Mouse (Mus musculus): ENCODE data around the gene Ccdc157. TPM values are rescaled to one million over a fixed set of nuclear protein-coding genes. Genes with fewer than 3 reads are reported as not detected.

Ccdc157 gene
- polyA plus RNA-seq, 1 experiment from 2014 or later, result 7.3 TPM

- peak overlapping the region; percentile 92 for H3K27ac ChIP-seq
- ATAC-seq (ENCODE audit: low FRiP score) (peak; percentile 8; the same call in 1 of the 2 replicates), DNase-seq (ENCODE audit: low spot score) (no peak)
- H3K4me2 ChIP-seq (replicated peaks), result peak overlapping the region; percentile 81
- peak overlapping the region; percentile 73 for H3K9ac ChIP-seq
- H3K4me3 ChIP-seq (replicated peaks; ENCODE audit: low read length), result peak overlapping the region; percentile 70
- H3K27me3 ChIP-seq (ENCODE audit: control insufficient read depth, insufficient read depth, low read length), result no peaks in the 10 kb centered on the region
- no peaks in the 10 kb centered on the region for H3K9me3 ChIP-seq (ENCODE audit: control insufficient read depth, low read length)
- H3K4me1 ChIP-seq (replicated peaks; ENCODE audit: control insufficient read depth, insufficient read depth, low read length), result peaks cover 22% of the 10 kb centered on the region
- 9% methylated on average over 15 of the region's 15 CpGs for WGBS
- peaks cover 45% of the 10 kb centered on the region for H3K36me3 ChIP-seq (replicated peaks; ENCODE audit: control insufficient read depth, insufficient read depth)
These were observed 826 bp upstream of the Ccdc157 start for GRCm38 (mm10) chr11:4160758-4161480.

GRCm38 (mm10) chr11:4158676-4159075, 1.4 kb downstream of the Ccdc157 start:
- DNase-seq (ENCODE audit: low spot score), result no peak
- H3K27ac ChIP-seq, result no peak overlapping the region
- H3K9ac ChIP-seq, result no peak overlapping the region
- ATAC-seq (ENCODE audit: low FRiP score), result no peak
- peak overlapping the region; percentile 81; the same call in 1 of the 2 replicates for H3K4me2 ChIP-seq (replicated peaks)
- H3K36me3 ChIP-seq (replicated peaks; ENCODE audit: control insufficient read depth, insufficient read depth), result peaks cover 23% of the 10 kb centered on the region
- H3K4me3 ChIP-seq (replicated peaks; ENCODE audit: low read length), result no peak overlapping the region
- H3K4me1 ChIP-seq (replicated peaks; ENCODE audit: control insufficient read depth, insufficient read depth, low read length), result peaks cover 22% of the 10 kb centered on the region
- H3K27me3 ChIP-seq (ENCODE audit: control insufficient read depth, insufficient read depth, low read length), result no peaks in the 10 kb centered on the region
- H3K9me3 ChIP-seq (ENCODE audit: control insufficient read depth, low read length), result no peaks in the 10 kb centered on the region
- whole genome bisulfite sequencing, result 89% methylated on average over 3 of the region's 3 CpGs

- ATAC-seq (ENCODE audit: low FRiP score) (no peak), DNase-seq (ENCODE audit: low spot score) (no peak)
- Histone ChIP-seq H3K27ac (no peak overlapping the region), H3K9me3 (ENCODE audit: control insufficient read depth, low read length) (no peaks in the 10 kb centered on the region), H3K9ac (no peak overlapping the region), H3K27me3 (ENCODE audit: control insufficient read depth, insufficient read depth, low read length) (no peaks in the 10 kb centered on the region), H3K4me2 (replicated peaks) (no peak overlapping the region), H3K4me3 (replicated peaks; ENCODE audit: low read length) (no peak overlapping the region), H3K36me3 (replicated peaks; ENCODE audit: control insufficient read depth, insufficient read depth) (no peaks in the 10 kb centered on the region), H3K4me1 (replicated peaks; ENCODE audit: control insufficient read depth, insufficient read depth, low read length) (peaks cover 8% of the 10 kb centered on the region; the same call in 1 of the 2 replicates)
- 86% methylated on average over 5 of the region's 5 CpGs for WGBS
These were observed 4.5 kb downstream of the Ccdc157 start for GRCm38 (mm10) chr11:4155641-4156040.

GRCm38 (mm10) chr11:4153694-4154093, 6.4 kb downstream of the Ccdc157 start:
- DNase-seq (ENCODE audit: low spot score), result no peak
- H3K4me1 ChIP-seq (replicated peaks; ENCODE audit: control insufficient read depth, insufficient read depth, low read length), result no peaks in the 10 kb centered on the region

GRCm38 (mm10) chr11:4149886-4150285, 10.2 kb downstream of the Ccdc157 start:
- Histone ChIP-seq H3K4me1 (replicated peaks; ENCODE audit: control insufficient read depth, insufficient read depth, low read length) (no peaks in the 10 kb centered on the region), H3K9ac (no peak overlapping the region), H3K4me3 (replicated peaks; ENCODE audit: low read length) (no peak overlapping the region), H3K27ac (no peak overlapping the region), H3K4me2 (replicated peaks) (no peak overlapping the region), H3K27me3 (ENCODE audit: control insufficient read depth, insufficient read depth, low read length) (no peaks in the 10 kb centered on the region), H3K9me3 (ENCODE audit: control insufficient read depth, low read length) (no peaks in the 10 kb centered on the region), H3K36me3 (replicated peaks; ENCODE audit: control insufficient read depth, insufficient read depth) (peaks cover 8% of the 10 kb centered on the region; the same call in 1 of the 2 replicates)
- ATAC-seq (ENCODE audit: low FRiP score) (no peak), DNase-seq (ENCODE audit: low spot score) (no peak)
- WGBS, result 90% methylated on average over 6 of the region's 6 CpGs

More at GRCm38 (mm10) chr11:4153694-4154093, 6.4 kb downstream of the Ccdc157 start:
- WGBS, result 96% methylated on average over 7 of the region's 7 CpGs
- Histone ChIP-seq H3K9ac (no peak overlapping the region), H3K27me3 (ENCODE audit: control insufficient read depth, insufficient read depth, low read length) (no peaks in the 10 kb centered on the region), H3K36me3 (replicated peaks; ENCODE audit: control insufficient read depth, insufficient read depth) (no peaks in the 10 kb centered on the region), H3K4me2 (replicated peaks) (no peak overlapping the region), H3K4me3 (replicated peaks; ENCODE audit: low read length) (no peak overlapping the region), H3K9me3 (ENCODE audit: control insufficient read depth, low read length) (no peaks in the 10 kb centered on the region), H3K27ac (no peak overlapping the region)
- ATAC-seq (ENCODE audit: low FRiP score), result no peak

GRCm38 (mm10) chr11:4148536-4149156, 11.4 kb downstream of the Ccdc157 start:
- H3K4me2 ChIP-seq (replicated peaks), result no peak overlapping the region
- WGBS, result 87% methylated on average over 9 of the region's 9 CpGs
- no peaks in the 10 kb centered on the region for H3K9me3 ChIP-seq (ENCODE audit: control insufficient read depth, low read length)
- DNase-seq (ENCODE audit: low spot score) (no peak), ATAC-seq (ENCODE audit: low FRiP score) (no peak)
- H3K4me3 ChIP-seq (replicated peaks; ENCODE audit: low read length), result no peak overlapping the region
- H3K9ac ChIP-seq, result no peak overlapping the region
- no peaks in the 10 kb centered on the region for H3K4me1 ChIP-seq (replicated peaks; ENCODE audit: control insufficient read depth, insufficient read depth, low read length)
- peaks cover 18% of the 10 kb centered on the region for H3K36me3 ChIP-seq (replicated peaks; ENCODE audit: control insufficient read depth, insufficient read depth)
- H3K27me3 ChIP-seq (ENCODE audit: control insufficient read depth, insufficient read depth, low read length), result no peaks in the 10 kb centered on the region
- H3K27ac ChIP-seq, result no peak overlapping the region

- no peak overlapping the region for H3K4me2 ChIP-seq (replicated peaks)
- 89% methylated on average over 5 of the region's 5 CpGs for WGBS
- no peak overlapping the region for H3K4me3 ChIP-seq (replicated peaks; ENCODE audit: low read length)
- H3K9ac ChIP-seq, result no peak overlapping the region
- DNase-seq (ENCODE audit: low spot score), result no peak
- no peaks in the 10 kb centered on the region for H3K27me3 ChIP-seq (ENCODE audit: control insufficient read depth, insufficient read depth, low read length)
- H3K9me3 ChIP-seq (ENCODE audit: control insufficient read depth, low read length), result no peaks in the 10 kb centered on the region
- H3K36me3 ChIP-seq (replicated peaks; ENCODE audit: control insufficient read depth, insufficient read depth), result peaks cover 23% of the 10 kb centered on the region
- H3K27ac ChIP-seq, result no peak overlapping the region
- ATAC-seq (ENCODE audit: low FRiP score), result no peak
- H3K4me1 ChIP-seq (replicated peaks; ENCODE audit: control insufficient read depth, insufficient read depth, low read length), result no peaks in the 10 kb centered on the region
These were observed 12.0 kb downstream of the Ccdc157 start for GRCm38 (mm10) chr11:4148120-4148519.

- DNase-seq (ENCODE audit: low spot score) (no peak), ATAC-seq (ENCODE audit: low FRiP score) (no peak)
- no peak overlapping the region for H3K4me2 ChIP-seq (replicated peaks)
- WGBS, result 86% methylated on average over 10 of the region's 10 CpGs
- H3K4me1 ChIP-seq (replicated peaks; ENCODE audit: control insufficient read depth, insufficient read depth, low read length), result no peaks in the 10 kb centered on the region
- H3K9me3 ChIP-seq (ENCODE audit: control insufficient read depth, low read length), result no peaks in the 10 kb centered on the region
- H3K27me3 ChIP-seq (ENCODE audit: control insufficient read depth, insufficient read depth, low read length), result no peaks in the 10 kb centered on the region
- no peak overlapping the region for H3K27ac ChIP-seq
- H3K9ac ChIP-seq, result no peak overlapping the region
- H3K36me3 ChIP-seq (replicated peaks; ENCODE audit: control insufficient read depth, insufficient read depth), result peaks cover 33% of the 10 kb centered on the region
- no peak overlapping the region for H3K4me3 ChIP-seq (replicated peaks; ENCODE audit: low read length)
These were observed 13.0 kb downstream of the Ccdc157 start for GRCm38 (mm10) chr11:4147098-4147497.

- H3K27ac ChIP-seq, result no peak overlapping the region
- no peaks in the 10 kb centered on the region for H3K27me3 ChIP-seq (ENCODE audit: control insufficient read depth, insufficient read depth, low read length)
- ATAC-seq (ENCODE audit: low FRiP score) (no peak), DNase-seq (ENCODE audit: low spot score) (no peak)
- H3K4me1 ChIP-seq (replicated peaks; ENCODE audit: control insufficient read depth, insufficient read depth, low read length), result no peaks in the 10 kb centered on the region
- no peak overlapping the region for H3K4me2 ChIP-seq (replicated peaks)
- 82% methylated on average over 6 of the region's 6 CpGs for WGBS
- no peaks in the 10 kb centered on the region for H3K9me3 ChIP-seq (ENCODE audit: control insufficient read depth, low read length)
- H3K36me3 ChIP-seq (replicated peaks; ENCODE audit: control insufficient read depth, insufficient read depth), result peaks cover 40% of the 10 kb centered on the region
- no peak overlapping the region for H3K4me3 ChIP-seq (replicated peaks; ENCODE audit: low read length)
- no peak overlapping the region for H3K9ac ChIP-seq
These were observed 13.7 kb downstream of the Ccdc157 start for GRCm38 (mm10) chr11:4146381-4146780.
